Mouse (Mus musculus) left cerebral cortex, postnatal 14 days (tissue): Measurements from ENCODE around the gene Serpinb3a. TPM values are rescaled to one million over a fixed set of nuclear protein-coding genes. Genes with fewer than 3 reads are reported as not detected.
"Not testable (repeated sequence)": the region's sequence is repeated elsewhere in the genome, so short reads cannot be mapped to it uniquely, and the experiment has no call there.

Source experiments
- DNase-seq, 2 experiments: peaks; one replicate each; pipeline ENCODE4 v3.0.0; 2021 to 2022; ENCODE audit warnings: low spot score in 2 of 2, mixed read lengths in 1 of 2
- intact Hi-C: fragments of 180-260 bp; cut with DNase I; formaldehyde crosslinking; loops from one replicate; pipeline ENCODE4 v1.15.1; 2025
- long read RNA-seq, 2 experiments: library from polyadenylated mRNA; stranded (forward); transcript quantifications; one replicate each; pipeline ENCODE4 v2.0.0; 2021
- total RNA-seq, 2 experiments: library from RNA; stranded (reverse); gene quantifications; 2 replicates each; pipeline ENCODE4 v1.2.3; 2021

The Serpinb3a gene
- not detected for total RNA-seq
- long read RNA-seq, experiment 1: 0 reads
- long read RNA-seq, experiment 2: 0 reads

DNA sequence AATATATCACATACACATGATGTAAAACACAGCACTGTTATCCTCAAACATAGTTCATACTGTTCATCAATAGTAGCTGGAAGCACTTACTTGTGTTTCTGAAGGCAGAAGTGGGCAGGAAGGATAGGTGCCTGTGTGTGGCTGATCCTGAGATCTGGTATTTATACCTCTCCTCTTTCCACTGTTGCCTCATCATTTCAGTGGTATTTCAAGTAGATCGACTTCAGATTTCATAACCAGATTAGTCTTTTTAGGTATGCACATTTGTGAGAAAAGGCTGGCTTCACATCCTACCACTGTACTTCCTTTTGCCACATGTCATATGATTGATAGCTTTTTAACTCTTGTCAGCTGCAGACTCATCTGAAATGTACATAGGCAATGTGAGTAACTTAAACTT, at the start of gene Serpinb3a:
Gene Serpinb3a (minus strand): TSS at position 101 of the 400 bp plus-strand sequence.
- intact Hi-C loops: no loop called here
- no peak for DNase-seq

DNA sequence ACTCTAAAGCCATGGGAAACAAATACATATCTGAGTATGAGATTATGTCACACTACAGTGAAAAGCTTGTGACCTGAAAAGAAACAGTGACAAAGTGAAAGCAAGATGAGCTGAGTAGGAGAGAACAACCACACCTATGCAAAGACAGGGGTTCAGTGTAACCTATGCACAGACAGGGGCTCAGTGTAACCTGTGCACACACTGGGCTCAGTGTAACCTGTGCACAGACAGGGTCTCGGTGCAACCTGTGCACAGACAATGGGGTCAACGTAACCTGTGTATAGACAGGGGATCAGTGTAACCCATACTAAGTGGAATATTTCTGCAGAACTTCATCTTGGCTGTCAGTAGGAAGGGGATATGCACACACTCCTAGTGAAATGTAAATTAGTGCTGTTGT, 46.3 kb upstream of the Serpinb3a start:
- intact Hi-C loops: loop anchor here (10.0 kb wide), 1 partner anchor 116 kb away; no protein-coding TSS in a partner anchor
- no peak for DNase-seq

DNA sequence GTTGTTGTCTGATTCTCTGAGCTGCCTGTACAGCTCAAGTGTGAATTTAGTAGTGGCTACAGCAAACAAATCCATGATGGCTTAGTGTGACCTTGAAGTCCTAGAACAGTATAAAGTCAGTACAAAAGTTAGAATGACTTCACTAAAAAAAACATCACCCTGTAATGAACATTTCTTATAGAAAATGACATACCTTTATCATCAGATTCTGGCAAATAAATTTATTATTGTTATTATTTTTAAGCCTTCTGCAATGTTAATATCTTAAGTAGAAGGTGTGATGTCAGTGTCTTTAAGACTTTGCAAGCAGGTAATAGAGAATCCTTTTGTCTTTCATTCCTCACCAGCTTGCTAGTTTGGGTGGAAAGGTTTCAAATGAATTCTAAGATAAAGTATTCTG, 31.3 kb upstream of the Serpinb3a start, which contains the start of gene Serpinb3d:
Gene Serpinb3d (minus strand): TSS at position 101 of the 400 bp plus-strand sequence.
- no peak for DNase-seq
- intact Hi-C loops: no loop called here

DNA sequence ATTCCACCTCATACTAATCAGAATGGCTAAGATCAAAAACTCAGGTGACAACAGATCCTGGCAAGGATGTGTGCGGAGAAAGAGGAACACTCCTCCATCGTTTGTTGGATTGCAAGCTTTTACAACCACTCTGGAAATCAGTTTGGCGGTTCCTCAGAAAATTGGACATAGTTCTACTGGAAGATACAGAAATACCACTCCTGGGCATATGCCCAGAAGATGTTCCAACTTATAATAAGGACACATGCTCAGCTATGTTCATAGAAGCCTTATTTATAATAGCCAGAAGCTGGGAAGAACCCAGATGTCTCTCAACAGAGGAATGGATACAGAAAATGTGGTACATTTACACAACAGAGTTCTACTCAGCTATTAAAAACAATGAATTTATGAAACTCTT, 17.9 kb downstream of the Serpinb3a start:
- peak; percentile 31 to 76 for DNase-seq
- intact Hi-C loops: not testable (repeated sequence)

DNA sequence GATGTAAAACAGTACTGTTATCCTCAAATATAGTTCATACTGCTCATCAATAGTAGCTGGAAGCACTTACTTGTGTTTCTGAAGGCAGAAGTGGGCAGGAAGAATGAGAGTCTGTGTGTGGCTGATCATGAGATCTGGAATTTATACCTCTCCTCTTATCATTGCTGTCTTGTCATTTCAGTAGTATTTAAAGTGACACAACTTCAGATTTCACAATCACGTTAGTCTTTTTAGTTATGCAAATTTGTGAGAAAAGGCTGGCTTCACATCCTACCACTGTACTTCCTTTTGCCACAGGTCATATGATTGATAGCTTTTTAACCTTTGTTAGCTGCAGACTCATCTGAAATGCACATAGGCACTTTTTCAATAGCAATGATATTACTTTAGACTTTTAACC, 26.2 kb downstream of the Serpinb3a start:
- no peak for DNase-seq
- intact Hi-C loops: no loop called here

DNA sequence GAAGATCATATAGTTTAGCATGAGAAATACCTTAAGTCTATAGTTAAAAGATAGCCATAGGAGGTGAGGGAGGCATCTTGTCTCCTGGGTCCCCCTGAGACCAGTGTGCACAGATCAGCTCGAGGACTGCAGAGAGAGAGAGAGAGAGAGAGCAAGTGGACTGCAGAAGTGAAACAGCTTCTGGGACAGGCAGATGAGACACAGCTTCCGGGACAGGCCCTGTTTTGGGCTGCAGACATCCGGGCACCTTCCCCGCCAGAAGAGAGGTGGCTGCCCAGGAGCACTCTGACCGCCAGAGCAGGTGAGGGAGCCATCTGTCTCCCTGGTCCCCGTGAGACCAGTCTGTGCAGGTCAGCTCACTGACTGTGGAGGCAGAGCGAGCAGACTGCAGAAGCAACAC, 36.9 kb downstream of the Serpinb3a start:
- no peak for DNase-seq
- intact Hi-C loops: loop anchor here (5.0 kb wide), 1 partner anchor 547 kb away; no protein-coding TSS in a partner anchor

DNA sequence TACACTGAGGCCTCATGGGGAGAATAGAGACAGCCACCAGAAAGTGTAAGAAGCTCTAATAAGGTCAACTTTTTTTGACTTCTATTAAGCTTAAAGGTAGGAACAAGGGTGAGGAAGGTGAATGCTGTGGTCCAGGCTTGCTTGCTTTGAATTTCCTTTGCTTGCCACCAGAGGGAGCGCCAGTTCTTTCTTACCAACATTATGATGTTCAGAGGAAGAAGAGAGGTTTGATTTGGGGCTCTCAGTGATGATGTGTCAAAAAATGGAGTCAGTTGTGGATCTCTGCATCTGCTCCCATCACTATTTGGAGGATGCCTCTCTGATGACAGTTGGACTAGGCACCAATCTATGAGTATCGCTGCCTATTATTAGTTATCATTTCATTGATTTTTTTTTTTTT, 37.6 kb downstream of the Serpinb3a start:
- intact Hi-C loops: loop anchor here (5.0 kb wide), 1 partner anchor 468 kb away; no protein-coding TSS in a partner anchor

DNA sequence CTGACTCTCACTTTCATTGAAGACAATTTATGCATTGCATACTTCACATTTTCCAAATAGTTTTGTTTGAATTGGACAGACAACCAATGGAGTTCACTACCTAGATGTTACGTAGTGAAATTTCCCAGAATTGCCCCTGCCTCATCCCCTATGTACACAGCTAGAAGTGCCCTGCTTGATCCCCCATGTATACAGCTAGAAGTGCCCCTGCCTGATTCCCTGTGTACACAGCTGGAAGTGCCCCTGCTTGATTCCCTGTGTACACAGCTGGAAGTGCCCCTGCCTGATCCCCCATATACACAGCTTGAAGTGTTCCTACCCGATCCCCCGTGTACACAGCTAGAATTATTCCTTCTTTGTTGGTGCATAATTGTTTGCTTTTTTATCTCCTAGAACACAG, 45.8 kb downstream of the Serpinb3a start:
- intact Hi-C loops: no loop called here
- no peak for DNase-seq

More for the DNA sequence above, 37.6 kb downstream of the Serpinb3a start:
- peak; percentile 26 to 54 for DNase-seq

DNA sequence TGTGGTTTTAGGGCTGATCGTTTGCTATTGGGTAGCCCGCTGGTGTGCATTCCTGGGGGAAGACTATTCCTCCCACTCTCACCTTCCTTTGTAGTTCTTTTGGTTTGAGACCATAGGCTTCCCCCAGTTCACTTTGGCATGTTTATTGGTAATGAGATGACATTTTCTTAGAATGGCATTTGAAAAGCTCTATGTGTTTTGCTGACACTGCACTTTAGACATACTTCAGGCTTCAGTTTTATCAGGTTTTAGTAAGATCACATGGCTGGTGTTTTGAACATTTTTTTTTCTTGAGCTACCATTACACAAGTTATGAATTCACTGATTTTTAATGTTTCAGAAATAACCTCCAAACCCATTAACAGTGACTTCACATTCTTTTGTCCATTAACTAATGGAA, 50.3 kb downstream of the Serpinb3a start:
- intact Hi-C loops: no loop called here

DNA sequence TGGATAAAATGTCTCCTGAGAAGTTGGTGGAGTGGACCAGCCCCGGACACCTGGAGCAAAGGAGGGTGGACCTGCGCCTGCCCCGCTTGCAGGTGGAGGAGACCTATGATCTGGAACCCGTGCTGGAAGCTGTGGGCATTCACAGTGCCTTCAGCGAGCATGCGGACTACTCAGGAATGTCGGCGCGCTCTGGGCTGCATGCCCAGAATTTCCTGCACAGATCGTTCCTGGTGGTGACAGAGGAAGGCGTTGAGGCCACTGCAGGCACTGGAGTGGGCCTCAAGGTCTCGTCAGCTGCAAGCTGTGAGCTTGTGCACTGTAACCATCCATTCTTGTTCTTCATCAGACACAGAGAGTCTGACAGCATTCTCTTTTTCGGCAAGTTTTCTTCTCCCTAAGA, 51.7 kb downstream of the Serpinb3a start:
- intact Hi-C loops: no loop called here
- DNase-seq: no peak

More for the DNA sequence above, 50.3 kb downstream of the Serpinb3a start:
- no peak for DNase-seq

Other genes starting within 250 kb of the Serpinb3a start
- not detected for gene Serpinb5, start 191.1 kb downstream of the Serpinb3a start, total RNA-seq
- not detected for gene Serpinb12, start 117.9 kb downstream of the Serpinb3a start, total RNA-seq
- not detected for gene Serpinb13, start 71.3 kb downstream of the Serpinb3a start, total RNA-seq
- not detected for gene Serpinb3d, start 31.2 kb upstream of the Serpinb3a start, total RNA-seq
- gene Serpinb3b, start 226.1 kb upstream of the Serpinb3a start, total RNA-seq: not detected
- not detected for gene Serpinb3c, start 226.1 kb upstream of the Serpinb3a start, total RNA-seq